Comparison of ENCODE assay signal across 16 mouse cellular contexts in the genomic region with DNA sequence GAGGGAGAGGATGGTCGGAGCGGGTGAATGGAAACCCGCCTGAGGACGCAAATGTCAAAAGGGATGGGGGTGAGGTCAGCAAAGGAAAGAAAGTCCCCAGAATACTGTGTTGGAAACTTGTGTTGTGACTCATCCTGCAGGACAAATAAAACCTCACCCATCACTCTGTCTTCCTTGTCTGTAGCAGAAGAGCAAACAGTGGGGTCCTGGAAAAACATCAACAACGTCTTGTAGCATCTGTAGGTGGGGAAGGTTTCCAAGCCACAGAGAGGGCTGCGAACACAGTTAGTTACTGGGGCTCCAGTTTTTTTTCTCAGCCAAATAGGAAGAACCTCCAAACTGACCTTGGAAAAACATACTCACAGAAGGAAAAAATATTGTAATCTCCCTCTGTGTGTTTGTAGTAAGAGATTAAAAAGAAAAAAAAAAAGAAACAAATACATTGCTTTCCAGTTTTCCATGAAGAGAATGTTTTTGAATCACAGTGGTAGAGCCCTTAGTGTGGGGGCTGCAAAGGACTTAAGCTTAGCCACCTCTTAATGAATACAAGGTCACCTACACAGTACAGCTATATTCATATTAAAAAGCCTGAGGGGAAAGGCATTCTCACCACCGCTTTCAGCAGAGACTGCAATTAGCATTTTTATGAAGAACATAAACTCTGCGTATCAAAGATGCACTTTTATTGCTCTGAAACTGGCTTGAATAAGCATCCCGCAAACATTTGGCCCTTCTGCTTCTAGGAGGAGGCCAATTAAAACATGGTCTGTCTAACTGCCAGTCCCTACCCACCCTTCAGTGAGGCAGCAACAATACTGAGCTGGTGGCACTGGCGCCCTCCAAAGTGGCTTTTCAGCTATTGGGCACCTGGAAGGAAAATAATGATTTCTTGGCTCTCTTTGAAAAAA.
DNase-seq lines count a peak whose midpoint lies in the region; ATAC-seq and TF ChIP-seq lines count a peak whose summit lies in the region.
"Had no signal": no experiment of that assay in that cellular context is flagged by ENCODE, and none has a peak within 500 bp of the region (broad histone marks: within the 10 kb centered on the region; RNA-seq: fewer than 3 reads in every experiment).

No protein-coding gene starts in this region.

- no peak overlapping the region for H3K4me3 ChIP-seq in forebrain, embryonic 13.5 days
- no peak overlapping the region for H3K4me3 ChIP-seq in forebrain, embryonic 12.5 days (replicated peaks)
- no peak overlapping the region for H3K4me3 ChIP-seq in heart, embryonic 12.5 days
- no peak overlapping the region for H3K4me3 ChIP-seq in midbrain, embryonic 14.5 days (replicated peaks; ENCODE audit: low read depth, low read length)
- H3K4me3 ChIP-seq in midbrain, embryonic 10.5 days: no peak overlapping the region
- no peak overlapping the region for H3K4me3 ChIP-seq in limb, embryonic 14.5 days (replicated peaks; ENCODE audit: low read length)
- H3K4me3 ChIP-seq: embryonic facial prominence, embryonic 12.5 days; heart, embryonic 13.5 days; hindbrain, embryonic 10.5 days had no signal

- no peaks in the 10 kb centered on the region for H3K36me3 ChIP-seq in forebrain, embryonic 13.5 days (ENCODE audit: poor library complexity, severe bottlenecking)
- H3K36me3 ChIP-seq in forebrain, embryonic 12.5 days (replicated peaks): no peaks in the 10 kb centered on the region
- no peaks in the 10 kb centered on the region for H3K36me3 ChIP-seq in heart, embryonic 12.5 days
- H3K36me3 ChIP-seq in midbrain, embryonic 14.5 days (ENCODE audit: control insufficient read depth, insufficient read depth, low read length): no peaks in the 10 kb centered on the region
- H3K36me3 ChIP-seq in midbrain, embryonic 10.5 days: no peaks in the 10 kb centered on the region
- H3K36me3 ChIP-seq in limb, embryonic 14.5 days (ENCODE audit: control insufficient read depth, insufficient read depth, low read length): no peaks in the 10 kb centered on the region
- H3K36me3 ChIP-seq: embryonic facial prominence, embryonic 12.5 days; heart, embryonic 13.5 days; hindbrain, embryonic 10.5 days had no signal

- peak overlapping the region; percentile 10; the same call in 1 of the 2 replicates for H3K27ac ChIP-seq in forebrain, embryonic 13.5 days
- no peak overlapping the region for H3K27ac ChIP-seq in forebrain, embryonic 12.5 days
- no peak overlapping the region for H3K27ac ChIP-seq in heart, embryonic 12.5 days (ENCODE audit: poor library complexity, severe bottlenecking)
- no peak overlapping the region for H3K27ac ChIP-seq in midbrain, embryonic 14.5 days (replicated peaks; ENCODE audit: low read depth, low read length)
- H3K27ac ChIP-seq in midbrain, embryonic 10.5 days (replicated peaks): no peak overlapping the region
- no peak overlapping the region for H3K27ac ChIP-seq in limb, embryonic 14.5 days (replicated peaks; ENCODE audit: low read depth, low read length)
- H3K27ac ChIP-seq: embryonic facial prominence, embryonic 12.5 days; heart, embryonic 13.5 days; hindbrain, embryonic 10.5 days; liver, embryonic 14.5 days had no signal

- ATAC-seq in forebrain, embryonic 13.5 days: no peak
- no peak for ATAC-seq in forebrain, embryonic 12.5 days (ENCODE audit: low FRiP score)
- ATAC-seq in heart, embryonic 12.5 days (ENCODE audit: insufficient number of reproducible peaks, low FRiP score): no peak
- ATAC-seq in midbrain, embryonic 14.5 days (ENCODE audit: low FRiP score, low TSS enrichment): no peak
- no peak for ATAC-seq in limb, embryonic 14.5 days (ENCODE audit: low FRiP score, low read depth)
- ATAC-seq: Patski had no signal

- no peak overlapping the region for H3K9ac ChIP-seq in forebrain, embryonic 13.5 days
- no peak overlapping the region for H3K9ac ChIP-seq in forebrain, embryonic 12.5 days
- no peak overlapping the region for H3K9ac ChIP-seq in heart, embryonic 12.5 days
- H3K9ac ChIP-seq in midbrain, embryonic 14.5 days (replicated peaks; ENCODE audit: low read length): no peak overlapping the region
- no peak overlapping the region for H3K9ac ChIP-seq in limb, embryonic 14.5 days (ENCODE audit: low read depth, low read length, severe bottlenecking)
- H3K9ac ChIP-seq: embryonic facial prominence, embryonic 12.5 days; heart, embryonic 13.5 days; liver, embryonic 14.5 days had no signal

- H3K4me2 ChIP-seq in forebrain, embryonic 13.5 days: no peak overlapping the region
- no peak overlapping the region for H3K4me2 ChIP-seq in forebrain, embryonic 12.5 days
- no peak overlapping the region for H3K4me2 ChIP-seq in heart, embryonic 12.5 days
- H3K4me2 ChIP-seq in midbrain, embryonic 14.5 days (ENCODE audit: low read length): no peak overlapping the region
- no peak overlapping the region for H3K4me2 ChIP-seq in limb, embryonic 14.5 days (replicated peaks; ENCODE audit: low read depth, low read length, severe bottlenecking)
- H3K4me2 ChIP-seq: embryonic facial prominence, embryonic 12.5 days; heart, embryonic 13.5 days had no signal

- TF ChIP-seq POLR2A in limb, embryonic 14.5 days (IDR thresholded peaks at IDR 0.05; ENCODE audit: borderline replicate concordance, extremely low read depth, insufficient read depth, insufficient read length): no peak

- H3K27me3 ChIP-seq in forebrain, embryonic 13.5 days: no peaks in the 10 kb centered on the region
- H3K27me3 ChIP-seq in forebrain, embryonic 12.5 days: no peaks in the 10 kb centered on the region
- H3K27me3 ChIP-seq in heart, embryonic 12.5 days (replicated peaks): no peaks in the 10 kb centered on the region
- H3K27me3 ChIP-seq in midbrain, embryonic 14.5 days (ENCODE audit: control insufficient read depth, insufficient read depth, low read length): no peaks in the 10 kb centered on the region
- H3K27me3 ChIP-seq in midbrain, embryonic 10.5 days (ENCODE audit: low read depth, poor library complexity, severe bottlenecking): no peaks in the 10 kb centered on the region
- H3K27me3 ChIP-seq in limb, embryonic 14.5 days (ENCODE audit: control insufficient read depth, insufficient read depth, low read length): no peaks in the 10 kb centered on the region
- H3K27me3 ChIP-seq: embryonic facial prominence, embryonic 12.5 days; heart, embryonic 13.5 days had no signal

- peak; percentile 53 for DNase-seq in heart, adult 8-10 months (ENCODE audit: low spot score)
- peak; percentile 24 for DNase-seq in midbrain, embryonic 14.5 days
- no peak for DNase-seq in midbrain, embryonic 10.5 days (ENCODE audit: low spot score)
- peak; percentile 3 for DNase-seq in limb, embryonic 14.5 days (ENCODE audit: low spot score)
- DNase-seq in testis, postnatal 10 days (ENCODE audit: low spot score): no peak
- DNase-seq: kidney, postnatal 14 days; lung, postnatal 10 days; right cerebral cortex, postnatal 25 days had no signal

- H3K4me1 ChIP-seq in forebrain, embryonic 13.5 days: peaks cover 14% of the 10 kb centered on the region
- H3K4me1 ChIP-seq in forebrain, embryonic 12.5 days: peaks cover 3% of the 10 kb centered on the region; the same call in 1 of the 2 replicates
- H3K4me1 ChIP-seq in heart, embryonic 12.5 days (replicated peaks): no peaks in the 10 kb centered on the region
- no peaks in the 10 kb centered on the region for H3K4me1 ChIP-seq in midbrain, embryonic 14.5 days (ENCODE audit: control insufficient read depth, insufficient read depth, low read length)
- H3K4me1 ChIP-seq in midbrain, embryonic 10.5 days: no peaks in the 10 kb centered on the region
- no peaks in the 10 kb centered on the region for H3K4me1 ChIP-seq in limb, embryonic 14.5 days (ENCODE audit: control insufficient read depth, insufficient read depth, low read length)
- H3K4me1 ChIP-seq: embryonic facial prominence, embryonic 12.5 days; heart, embryonic 13.5 days had no signal

- 61% methylated on average over 10 of the region's 10 CpGs for WGBS in forebrain, embryonic 13.5 days
- WGBS in forebrain, embryonic 12.5 days: 67% methylated on average over 10 of the region's 10 CpGs
- 69% methylated on average over 10 of the region's 10 CpGs for WGBS in heart, embryonic 12.5 days
- 79% methylated on average over 10 of the region's 10 CpGs for whole genome bisulfite sequencing in midbrain, embryonic 14.5 days
- 84% methylated on average over 10 of the region's 10 CpGs for WGBS in midbrain, embryonic 10.5 days
- WGBS in limb, embryonic 14.5 days: 56% methylated on average over 10 of the region's 10 CpGs

- no peaks in the 10 kb centered on the region for H3K9me3 ChIP-seq in forebrain, embryonic 13.5 days (replicated peaks)
- no peaks in the 10 kb centered on the region for H3K9me3 ChIP-seq in forebrain, embryonic 12.5 days
- no peaks in the 10 kb centered on the region for H3K9me3 ChIP-seq in heart, embryonic 12.5 days (replicated peaks)
- H3K9me3 ChIP-seq in midbrain, embryonic 14.5 days (ENCODE audit: control insufficient read depth, low read length): no peaks in the 10 kb centered on the region
- H3K9me3 ChIP-seq in midbrain, embryonic 10.5 days (replicated peaks): no peaks in the 10 kb centered on the region
- no peaks in the 10 kb centered on the region for H3K9me3 ChIP-seq in limb, embryonic 14.5 days (ENCODE audit: control insufficient read depth, low read length)
- H3K9me3 ChIP-seq: embryonic facial prominence, embryonic 12.5 days; heart, embryonic 13.5 days; hindbrain, embryonic 10.5 days had no signal

Comparison
In these comparisons a context has a peak if more than half of its experiments do, and no peak if none do; other contexts are left out.
1. DNase-seq: peak in heart, adult 8-10 months (single experiment), midbrain, embryonic 14.5 days (single experiment) and limb, embryonic 14.5 days (single experiment); none in midbrain, embryonic 10.5 days (single experiment) and testis, postnatal 10 days (single experiment).